Mouse (Mus musculus) cortical plate, adult 2 months (tissue): ENCODE measurements around the gene Ccl5. TPM values are rescaled to one million over a fixed set of nuclear protein-coding genes. Genes with fewer than 3 reads are reported as not detected.

ENCODE experiments used
- H3K27ac ChIP-seq: fragments of 200-500 bp; 2 replicates; pipeline ENCODE4 v1.5.1; 2012; ENCODE audit warnings: low read length, control low read depth, inconsistent platforms; ENCODE audit not compliant: insufficient read depth
- H3K4me1 ChIP-seq: fragments of 200-500 bp; 2 replicates; pipeline ENCODE4 v1.6.1; 2011; ENCODE audit warnings: low read length; ENCODE audit not compliant: control insufficient read depth, insufficient read depth
- H3K4me3 ChIP-seq: fragments of 200-500 bp; 2 replicates; pipeline ENCODE4 v1.5.1; 2011; ENCODE audit warnings: mild to moderate bottlenecking, low read length, control low read depth; ENCODE audit not compliant: insufficient read depth
- CTCF ChIP-seq: fragments of 200-500 bp; IDR thresholded peaks from 2 replicates; pipeline ENCODE4 v1.5.1; 2011; ENCODE audit warnings: mild to moderate bottlenecking, control low read depth, low read length; ENCODE audit not compliant: insufficient read depth; ENCODE audit errors: extremely low read depth
- POLR2A ChIP-seq: fragments of 200-500 bp; IDR thresholded peaks from 2 replicates; pipeline ENCODE4 v1.6.1; 2011; ENCODE audit warnings: mild to moderate bottlenecking, low read length, control low read depth; ENCODE audit not compliant: insufficient read depth; ENCODE audit errors: extremely low read depth
- polyA plus RNA-seq: library from polyadenylated mRNA; depleted of rRNA; stranded (reverse); fragments of >200 nt; gene quantifications from 2 replicates; pipeline ENCODE4 v1.2.3, GENCODE M21; 2012; rRNA removed

The Ccl5 gene
- polyA plus RNA-seq, result 0.58 and 1.0 TPM in 2 replicates

DNA sequence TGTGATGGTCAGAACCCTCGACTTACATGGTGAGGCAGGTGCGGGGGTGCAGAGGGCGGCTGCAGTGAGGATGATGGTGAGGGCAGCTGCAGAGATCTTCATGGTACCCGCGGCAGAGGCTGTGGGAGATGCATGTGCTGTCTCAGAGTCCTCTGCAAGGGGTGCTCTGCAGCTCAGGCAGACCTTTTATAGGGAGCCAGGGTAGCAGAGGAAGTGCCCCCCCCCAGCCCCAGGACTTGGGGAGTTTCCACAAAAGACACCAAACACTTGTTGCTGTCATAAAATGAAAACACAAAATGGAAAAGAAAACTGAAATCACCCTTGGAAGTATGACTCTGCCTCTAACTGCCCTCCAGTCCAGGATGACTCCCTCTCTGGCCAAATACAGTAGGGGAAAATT is at the start of gene Ccl5:
TSS of gene Ccl5 (minus strand) at position 159 of the 400 bp plus-strand sequence.
- no peak for TF ChIP-seq POLR2A
- H3K4me1 ChIP-seq, result no peaks in the 10 kb centered on the region; the same call in 1 of the 2 replicates
- H3K4me3 ChIP-seq, result no peak within 1 kb of the TSS
- no peak within 1 kb of the TSS for H3K27ac ChIP-seq

DNA sequence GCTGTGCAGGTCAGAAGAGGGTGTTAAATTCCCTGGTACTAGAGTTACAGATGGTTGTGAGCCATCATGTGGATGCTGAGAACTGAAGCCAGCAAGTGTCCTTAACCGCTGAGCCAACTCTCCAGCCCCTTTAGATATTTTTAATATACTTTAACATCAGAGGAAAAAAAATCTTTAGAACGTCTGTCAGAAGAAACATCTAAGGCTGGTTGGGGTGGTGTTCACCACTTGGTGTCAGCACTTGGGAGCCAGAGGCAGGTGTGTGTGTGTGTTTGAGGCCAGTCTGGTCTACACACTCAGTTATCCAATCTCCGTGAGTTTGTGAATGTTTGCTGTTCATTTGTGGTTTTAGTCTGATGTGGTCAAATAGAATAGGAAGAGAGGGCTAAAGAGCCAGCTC is 48.7 kb upstream of the Ccl5 start:
- H3K27ac ChIP-seq, result no peak overlapping the region
- no peaks in the 10 kb centered on the region for H3K4me1 ChIP-seq
- H3K4me3 ChIP-seq, result no peak overlapping the region
- TF ChIP-seq POLR2A (no peak), CTCF (no peak)

DNA sequence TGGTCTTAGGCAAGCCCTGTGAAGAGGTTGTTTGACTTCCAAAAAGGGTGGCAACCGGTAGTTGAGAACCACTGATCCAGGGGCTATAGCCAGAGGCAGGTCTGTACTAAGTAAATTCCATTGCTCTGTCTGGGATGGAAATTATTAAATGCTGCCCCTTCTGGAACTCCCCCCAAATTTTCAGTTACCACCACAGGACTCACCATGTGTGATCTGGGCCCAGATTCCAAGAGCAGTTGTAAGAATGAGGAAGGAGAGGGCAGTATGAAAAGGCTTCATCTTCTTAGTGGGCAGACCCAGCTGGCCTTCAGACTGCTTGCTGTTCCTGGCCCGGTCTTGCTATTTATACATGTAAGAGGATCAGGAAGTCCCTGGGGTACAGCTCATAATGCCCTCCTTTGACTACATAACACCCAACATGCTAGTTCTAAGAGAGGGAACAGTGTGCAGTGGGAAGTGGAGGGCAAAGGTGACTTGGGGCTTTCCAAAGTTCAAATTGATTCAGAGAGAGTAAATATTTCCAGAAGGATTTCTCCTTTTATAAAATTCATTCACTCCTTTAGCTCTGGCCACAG is 48.0 kb upstream of the Ccl5 start, which contains the start of gene Ccl9:
TSS of gene Ccl9 (minus strand) at position 451 of the 575 bp plus-strand sequence.
- TF ChIP-seq CTCF (no peak), POLR2A (no peak)
- Histone ChIP-seq H3K4me3 (no peak within 1 kb of the TSS), H3K27ac (no peak within 1 kb of the TSS), H3K4me1 (no peaks in the 10 kb centered on the region)

DNA sequence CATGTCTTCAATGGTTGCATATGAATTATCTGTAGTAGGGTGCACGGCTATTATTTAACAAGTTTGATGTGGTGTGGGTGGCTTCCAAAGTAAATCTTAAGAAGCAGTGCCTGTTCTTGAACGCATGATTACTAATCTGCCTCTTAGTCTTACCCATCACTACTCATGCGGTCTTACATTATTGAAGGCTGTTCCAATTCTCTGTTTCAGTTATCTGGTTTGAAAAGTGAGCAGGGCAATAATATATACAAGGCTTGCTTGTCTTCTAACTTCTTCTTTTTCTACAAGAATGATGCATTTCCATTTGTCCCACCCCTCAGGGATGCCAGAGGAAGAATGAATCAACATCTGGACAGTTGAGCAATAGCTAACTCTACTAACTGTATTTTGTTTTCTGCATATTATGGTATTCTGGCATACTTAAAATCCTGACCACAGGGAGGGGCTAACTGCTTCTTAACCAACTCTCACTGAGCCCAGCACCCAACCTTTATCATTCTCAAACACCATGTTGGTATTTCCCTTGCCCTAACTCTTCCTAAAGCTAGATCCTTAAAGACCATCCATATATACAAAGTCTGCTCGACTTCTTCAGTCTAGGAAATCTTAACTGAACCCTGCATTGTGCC is 46.7 kb upstream of the Ccl5 start:
- TF ChIP-seq CTCF, result no peak
- no peak for TF ChIP-seq POLR2A
- H3K4me3 ChIP-seq, result no peak overlapping the region
- no peak overlapping the region for H3K27ac ChIP-seq
- no peaks in the 10 kb centered on the region for H3K4me1 ChIP-seq

DNA sequence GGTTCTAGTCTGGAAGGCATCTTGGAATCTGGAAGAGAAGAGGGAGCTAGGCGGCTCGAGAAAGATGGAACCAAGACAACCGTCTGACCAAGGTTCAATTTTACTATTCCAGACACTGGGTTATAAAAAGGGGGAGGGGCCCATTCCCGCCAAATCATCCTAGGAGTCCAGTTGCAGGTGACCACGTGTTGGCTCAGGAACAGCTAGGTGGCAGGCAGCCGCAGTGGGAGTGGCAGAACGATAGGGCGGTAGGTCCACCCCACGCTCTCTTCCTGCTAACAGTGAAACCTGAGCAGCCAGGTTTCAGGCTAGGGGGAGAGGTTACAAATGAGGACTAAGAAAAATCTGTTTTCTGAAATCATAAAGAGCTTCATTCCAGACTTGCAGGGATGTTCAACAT is 42.5 kb upstream of the Ccl5 start:
- H3K27ac ChIP-seq, result no peak overlapping the region
- H3K4me3 ChIP-seq, result no peak overlapping the region
- no peak for TF ChIP-seq POLR2A
- no peaks in the 10 kb centered on the region for H3K4me1 ChIP-seq

DNA sequence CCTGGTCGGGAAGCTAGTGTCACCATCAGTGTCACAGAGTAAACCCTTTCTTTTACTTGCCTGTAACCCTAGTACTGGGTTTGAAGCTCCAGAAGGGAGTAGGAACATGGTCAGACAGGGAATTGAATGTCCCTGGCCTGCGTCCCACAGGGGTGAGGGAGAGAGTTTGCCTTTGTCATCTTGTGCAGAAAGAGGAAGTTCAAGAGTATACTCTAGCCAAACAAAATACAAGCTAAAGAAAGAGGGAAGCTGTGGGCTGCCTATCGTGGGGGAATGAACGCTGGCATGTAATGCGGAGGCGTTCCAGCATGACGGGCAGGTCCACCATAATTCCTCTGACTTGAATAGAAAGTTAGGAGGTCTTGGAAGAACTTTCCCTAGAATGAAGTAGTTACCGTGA is 41.9 kb upstream of the Ccl5 start:
- TF ChIP-seq CTCF, result no peak
- no peak for TF ChIP-seq POLR2A
- no peaks in the 10 kb centered on the region for H3K4me1 ChIP-seq
- no peak overlapping the region for H3K4me3 ChIP-seq
- no peak overlapping the region for H3K27ac ChIP-seq

DNA sequence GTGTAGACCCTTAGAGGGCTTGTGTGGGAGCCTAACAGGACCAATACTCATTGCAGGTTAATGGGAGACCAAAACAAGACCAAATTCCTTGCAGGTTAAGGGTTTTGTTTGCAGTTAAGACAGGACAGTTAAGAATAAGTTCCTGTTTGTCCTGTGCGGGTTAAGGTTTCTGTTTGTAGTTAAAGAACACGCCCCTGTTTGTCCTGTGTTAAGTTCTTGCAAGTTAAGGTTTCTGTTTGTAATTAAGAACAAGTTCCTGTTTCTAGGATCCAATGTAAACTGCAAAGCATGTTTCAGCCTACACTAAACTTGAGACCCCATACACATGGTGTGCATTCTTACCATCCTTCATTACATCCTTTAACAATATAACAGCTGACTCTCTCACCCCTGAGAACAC is 39.9 kb upstream of the Ccl5 start:
- Histone ChIP-seq H3K4me3 (no peak overlapping the region), H3K27ac (no peak overlapping the region), H3K4me1 (no peaks in the 10 kb centered on the region)
- no peak for TF ChIP-seq CTCF
- TF ChIP-seq POLR2A, result no peak

DNA sequence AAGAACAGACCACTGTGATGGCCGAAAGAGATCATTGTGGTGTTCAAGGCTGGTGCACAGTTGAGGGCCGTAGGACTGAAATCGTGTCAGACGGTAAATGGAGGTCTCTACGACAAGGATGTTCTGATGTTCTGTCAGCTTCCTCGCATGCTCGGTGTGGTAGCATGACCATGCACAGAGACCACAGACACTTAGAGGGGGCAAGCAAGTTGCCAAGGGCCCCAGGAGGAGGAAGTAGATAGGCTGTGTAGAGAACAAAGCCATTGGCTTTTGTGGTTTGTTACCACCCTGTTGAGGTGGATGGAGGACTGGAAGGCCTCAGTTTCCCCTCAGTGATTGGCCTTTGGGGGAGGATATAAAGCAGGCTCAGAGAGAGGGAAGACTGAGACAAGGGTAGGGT is 38.9 kb upstream of the Ccl5 start:
- TF ChIP-seq CTCF (no peak), POLR2A (no peak)

DNA sequence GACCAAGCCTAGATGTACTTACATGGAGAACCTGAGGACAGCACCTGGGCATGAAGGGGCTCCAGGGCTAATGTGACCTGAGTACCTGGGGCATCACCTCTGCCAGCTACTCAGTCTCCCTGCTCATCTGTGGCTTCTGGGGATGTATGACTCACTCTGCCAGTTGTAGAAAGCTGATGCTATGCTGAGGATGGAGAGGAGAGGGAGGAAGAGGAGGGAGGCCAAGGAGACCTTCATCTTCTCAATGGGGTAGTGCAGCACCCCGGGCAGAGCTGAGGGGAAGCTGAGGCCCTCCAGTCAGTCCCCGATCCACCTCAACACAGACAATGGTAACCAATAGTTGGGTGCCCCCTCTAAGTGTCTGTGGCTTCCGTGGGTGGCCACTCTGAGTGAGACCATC is 38.5 kb upstream of the Ccl5 start:
- no peak overlapping the region for H3K27ac ChIP-seq
- no peak overlapping the region for H3K4me3 ChIP-seq
- TF ChIP-seq CTCF (no peak), POLR2A (no peak)
- H3K4me1 ChIP-seq, result no peaks in the 10 kb centered on the region

More for the DNA sequence above, 38.9 kb upstream of the Ccl5 start:
- H3K27ac ChIP-seq, result no peak overlapping the region
- no peaks in the 10 kb centered on the region for H3K4me1 ChIP-seq
- no peak overlapping the region for H3K4me3 ChIP-seq

DNA sequence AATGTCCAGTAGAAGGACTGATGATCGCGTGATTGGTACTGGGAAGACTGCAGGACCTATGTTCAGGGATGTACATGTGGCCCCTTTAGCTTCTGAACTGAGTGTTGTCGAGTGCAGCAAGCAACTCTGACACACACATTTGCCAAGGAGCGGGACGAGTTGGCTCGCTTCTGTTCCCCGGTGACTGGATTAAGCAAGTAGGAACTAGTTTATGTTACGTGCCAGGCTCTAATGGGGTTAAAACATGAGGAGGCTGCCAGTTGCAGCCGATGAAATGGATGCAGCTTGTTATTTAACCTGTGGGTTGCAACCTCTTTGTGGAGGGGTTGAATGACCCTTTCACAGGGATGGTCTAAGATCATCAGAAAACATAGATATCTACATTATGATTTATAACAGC is 37.7 kb upstream of the Ccl5 start:
- H3K4me3 ChIP-seq, result no peak overlapping the region
- no peaks in the 10 kb centered on the region for H3K4me1 ChIP-seq
- no peak overlapping the region for H3K27ac ChIP-seq
- TF ChIP-seq CTCF (no peak), POLR2A (no peak)
